Mouse (Mus musculus): Measurements from ENCODE around the gene Slc25a5. TPM values are rescaled to one million over a fixed set of nuclear protein-coding genes. Genes with fewer than 3 reads are reported as not detected.

Slc25a5 gene
- polyA plus RNA-seq, 1 experiment from 2014 or later, result 628 TPM

GRCm38 (mm10) chrX:36837069-36837676 is 41.7 kb downstream of the Slc25a5 start:
- no peak overlapping the region for H3K4me2 ChIP-seq (ENCODE audit: low read depth, severe bottlenecking)
- H3K27ac ChIP-seq (replicated peaks; ENCODE audit: low read depth, low read length), result no peak overlapping the region
- no peaks in the 10 kb centered on the region for H3K36me3 ChIP-seq (ENCODE audit: control insufficient read depth, insufficient read depth, low read length)
- no peak overlapping the region for H3K4me3 ChIP-seq (ENCODE audit: low read depth, low read length)
- no peaks in the 10 kb centered on the region for H3K9me3 ChIP-seq (ENCODE audit: control insufficient read depth, low read length)
- no peak for DNase-seq (ENCODE audit: low spot score)
- no peak for ATAC-seq (ENCODE audit: insufficient number of reproducible peaks, low FRiP score, low TSS enrichment, low read depth)
- WGBS, result 65% methylated on average over 6 of the region's 6 CpGs
- no peaks in the 10 kb centered on the region for H3K27me3 ChIP-seq (ENCODE audit: control insufficient read depth, insufficient read depth, low read length)
- no peaks in the 10 kb centered on the region for H3K4me1 ChIP-seq (ENCODE audit: control insufficient read depth, insufficient read depth, low read length)
- no peak overlapping the region for H3K9ac ChIP-seq (ENCODE audit: low read length)

- no peak for DNase-seq (ENCODE audit: low spot score)
- 84% methylated on average over 7 of the region's 7 CpGs for WGBS
- H3K9ac ChIP-seq (ENCODE audit: low read length), result no peak overlapping the region
- no peak overlapping the region for H3K27ac ChIP-seq (replicated peaks; ENCODE audit: low read depth, low read length)
- H3K27me3 ChIP-seq (ENCODE audit: control insufficient read depth, insufficient read depth, low read length), result no peaks in the 10 kb centered on the region
- no peaks in the 10 kb centered on the region for H3K9me3 ChIP-seq (ENCODE audit: control insufficient read depth, low read length)
- no peak for ATAC-seq (ENCODE audit: insufficient number of reproducible peaks, low FRiP score, low TSS enrichment, low read depth)
- no peaks in the 10 kb centered on the region for H3K4me1 ChIP-seq (ENCODE audit: control insufficient read depth, insufficient read depth, low read length)
- H3K4me2 ChIP-seq (ENCODE audit: low read depth, severe bottlenecking), result no peak overlapping the region
- no peak overlapping the region for H3K4me3 ChIP-seq (ENCODE audit: low read depth, low read length)
- H3K36me3 ChIP-seq (ENCODE audit: control insufficient read depth, insufficient read depth, low read length), result no peaks in the 10 kb centered on the region
Observed at GRCm38 (mm10) chrX:36839391-36839790, 43.9 kb downstream of the Slc25a5 start.

- Histone ChIP-seq H3K36me3 (ENCODE audit: control insufficient read depth, insufficient read depth, low read length) (no peaks in the 10 kb centered on the region), H3K4me2 (ENCODE audit: low read depth, severe bottlenecking) (no peak overlapping the region), H3K9me3 (ENCODE audit: control insufficient read depth, low read length) (no peaks in the 10 kb centered on the region), H3K9ac (ENCODE audit: low read length) (no peak overlapping the region), H3K27me3 (ENCODE audit: control insufficient read depth, insufficient read depth, low read length) (no peaks in the 10 kb centered on the region), H3K27ac (replicated peaks; ENCODE audit: low read depth, low read length) (no peak overlapping the region), H3K4me3 (ENCODE audit: low read depth, low read length) (no peak overlapping the region), H3K4me1 (ENCODE audit: control insufficient read depth, insufficient read depth, low read length) (no peaks in the 10 kb centered on the region)
- DNase-seq (ENCODE audit: low spot score) (no peak), ATAC-seq (ENCODE audit: insufficient number of reproducible peaks, low FRiP score, low TSS enrichment, low read depth) (no peak)
- WGBS, result 86% methylated on average over 6 of the region's 6 CpGs
Observed at GRCm38 (mm10) chrX:36841698-36842097, 46.2 kb downstream of the Slc25a5 start.

- no peak overlapping the region for H3K4me2 ChIP-seq (ENCODE audit: low read depth, severe bottlenecking)
- H3K4me3 ChIP-seq (ENCODE audit: low read depth, low read length), result no peak overlapping the region
- no peaks in the 10 kb centered on the region for H3K27me3 ChIP-seq (ENCODE audit: control insufficient read depth, insufficient read depth, low read length)
- WGBS, result 80% methylated on average over 4 of the region's 4 CpGs
- H3K9me3 ChIP-seq (ENCODE audit: control insufficient read depth, low read length), result no peaks in the 10 kb centered on the region
- no peak overlapping the region for H3K27ac ChIP-seq (replicated peaks; ENCODE audit: low read depth, low read length)
- H3K9ac ChIP-seq (ENCODE audit: low read length), result no peak overlapping the region
- ATAC-seq (ENCODE audit: insufficient number of reproducible peaks, low FRiP score, low TSS enrichment, low read depth) (no peak), DNase-seq (ENCODE audit: low spot score) (no peak)
- no peaks in the 10 kb centered on the region for H3K4me1 ChIP-seq (ENCODE audit: control insufficient read depth, insufficient read depth, low read length)
- H3K36me3 ChIP-seq (ENCODE audit: control insufficient read depth, insufficient read depth, low read length), result no peaks in the 10 kb centered on the region
Observed at GRCm38 (mm10) chrX:36843346-36843990, 48.0 kb downstream of the Slc25a5 start.

- H3K27ac ChIP-seq (replicated peaks; ENCODE audit: low read depth, low read length), result no peak overlapping the region
- ATAC-seq (ENCODE audit: insufficient number of reproducible peaks, low FRiP score, low TSS enrichment, low read depth) (no peak), DNase-seq (ENCODE audit: low spot score) (no peak)
- whole genome bisulfite sequencing, result 91% methylated on average over 1 of the region's 1 CpGs
- no peak overlapping the region for H3K4me2 ChIP-seq (ENCODE audit: low read depth, severe bottlenecking)
- H3K4me3 ChIP-seq (ENCODE audit: low read depth, low read length), result no peak overlapping the region
- no peak overlapping the region for H3K9ac ChIP-seq (ENCODE audit: low read length)
- no peaks in the 10 kb centered on the region for H3K4me1 ChIP-seq (ENCODE audit: control insufficient read depth, insufficient read depth, low read length)
- H3K27me3 ChIP-seq (ENCODE audit: control insufficient read depth, insufficient read depth, low read length), result no peaks in the 10 kb centered on the region
- no peaks in the 10 kb centered on the region for H3K9me3 ChIP-seq (ENCODE audit: control insufficient read depth, low read length)
- no peaks in the 10 kb centered on the region for H3K36me3 ChIP-seq (ENCODE audit: control insufficient read depth, insufficient read depth, low read length)
Observed at GRCm38 (mm10) chrX:36847152-36847551, 51.7 kb downstream of the Slc25a5 start.

Other genes starting within 250 kb of the Slc25a5 start
- gene Pgrmc1, start 197.4 kb upstream of the Slc25a5 start, polyA plus RNA-seq (2014; fragmentation: Nextera tagmentation; extraction: Ambion mirVana), result 374 and 384 TPM in 2 replicates
- gene Akap17b, start 150.3 kb upstream of the Slc25a5 start, polyA plus RNA-seq (2014; fragmentation: Nextera tagmentation; extraction: Ambion mirVana), result 2.2 and 2.6 TPM in 2 replicates
- 1.2 and 1.3 TPM in 2 replicates for gene Slc25a43, start 52.0 kb upstream of the Slc25a5 start, polyA plus RNA-seq (2014; fragmentation: Nextera tagmentation; extraction: Ambion mirVana)
- 124 and 129 TPM in 2 replicates for gene Ube2a, start 78.2 kb downstream of the Slc25a5 start, polyA plus RNA-seq (2014; fragmentation: Nextera tagmentation; extraction: Ambion mirVana)
- gene C330007P06Rik, start 78.5 kb downstream of the Slc25a5 start, polyA plus RNA-seq (2014; fragmentation: Nextera tagmentation; extraction: Ambion mirVana), result 36.0 and 41.8 TPM in 2 replicates
- gene Nkrf, start 107.2 kb downstream of the Slc25a5 start, polyA plus RNA-seq (2014; fragmentation: Nextera tagmentation; extraction: Ambion mirVana), result 2.6 and 2.9 TPM in 2 replicates
- 89.0 and 99.0 TPM in 2 replicates for gene Sept6, start 196.1 kb downstream of the Slc25a5 start, polyA plus RNA-seq (2014; fragmentation: Nextera tagmentation; extraction: Ambion mirVana)